Mouse (Mus musculus) kidney, adult 2 months (tissue): ENCODE data around the gene Sowahd. TPM values are rescaled to one million over a fixed set of nuclear protein-coding genes. Genes with fewer than 3 reads are reported as not detected.

Source experiments
- DNase-seq: peaks from one replicate; pipeline ENCODE4 v3.0.0; 2021
- H3K27ac ChIP-seq: fragments of 200-500 bp; 2 replicates; pipeline ENCODE4 v1.5.1; 2012; ENCODE audit warnings: low read depth, low read length, control low read depth, inconsistent platforms; ENCODE audit not compliant: insufficient read depth
- H3K27me3 ChIP-seq: fragments of 200-500 bp; replicated peaks from 2 replicates; pipeline ENCODE4 v1.6.1; 2012; ENCODE audit warnings: mild to moderate bottlenecking, moderate library complexity, low read length, inconsistent platforms; ENCODE audit not compliant: control insufficient read depth, insufficient read depth
- H3K36me3 ChIP-seq: fragments of 200-500 bp; 2 replicates; pipeline ENCODE4 v1.6.1; 2012; ENCODE audit warnings: mild to moderate bottlenecking, moderate library complexity, low read length, inconsistent platforms; ENCODE audit not compliant: control insufficient read depth, insufficient read depth
- H3K4me1 ChIP-seq: fragments of 200-500 bp; 2 replicates; pipeline ENCODE4 v1.6.1; 2011; ENCODE audit warnings: low read length; ENCODE audit not compliant: control insufficient read depth, insufficient read depth
- H3K4me3 ChIP-seq: fragments of 200-500 bp; 2 replicates; pipeline ENCODE4 v1.5.1; 2011; ENCODE audit warnings: mild to moderate bottlenecking, low read depth, low read length, control low read depth; ENCODE audit not compliant: insufficient read depth
- CTCF ChIP-seq: fragments of 200-500 bp; conservative IDR thresholded peaks from 2 replicates; pipeline ENCODE4 v1.5.1; 2011; ENCODE audit warnings: low read depth, mild to moderate bottlenecking, control low read depth, low read length, moderate library complexity, mixed read lengths; ENCODE audit not compliant: insufficient read depth, insufficient read length
- POLR2A ChIP-seq: fragments of 200-500 bp; IDR thresholded peaks from one replicate; pipeline ENCODE4 v1.6.1; 2011; ENCODE audit warnings: low read depth, low read length, control low read depth
- WGBS: fragments of 180-500 bp; shearing (Covaris S2); methylation state at CpG from one replicate; pipeline ENCODE4 v1.1.7; 2018; 5-methylcytosine and 5-hydroxymethylcytosine counted together
- polyA plus RNA-seq: library from polyadenylated mRNA; depleted of rRNA; stranded (reverse); fragments of >200 nt; gene quantifications from 2 replicates; pipeline ENCODE4 v1.2.3, GENCODE M21; 2012

Sowahd gene
- polyA plus RNA-seq, 1 experiment: 0.22 TPM

- Histone ChIP-seq H3K4me1 (peaks cover 10% of the 10 kb centered on the region; the same call in 1 of the 2 replicates), H3K27me3 (no peaks in the 10 kb centered on the region), H3K4me3 (no peak overlapping the region), H3K36me3 (no peaks in the 10 kb centered on the region; the same call in 1 of the 2 replicates), H3K27ac (no peak overlapping the region)
- WGBS: 70% methylated on average over 6 of the region's 6 CpGs
- no peak for TF ChIP-seq POLR2A
- no peak for TF ChIP-seq CTCF
- no peak for DNase-seq
These were observed 32.5 kb downstream of the Sowahd start for GRCm38 (mm10) chrX:37081194-37081593.

- TF ChIP-seq POLR2A: no peak
- DNase-seq: peak; percentile 6
- peak overlapping the region; percentile 60; the same call in 1 of the 2 replicates for H3K27ac ChIP-seq
- WGBS: 0% methylated on average over 19 of the region's 19 CpGs
- no peaks in the 10 kb centered on the region; the same call in 1 of the 2 replicates for H3K36me3 ChIP-seq
- no peaks in the 10 kb centered on the region for H3K27me3 ChIP-seq
- H3K4me1 ChIP-seq: peaks cover 10% of the 10 kb centered on the region; the same call in 1 of the 2 replicates
- peak overlapping the region; percentile 89 for H3K4me3 ChIP-seq
These were observed 35.8 kb downstream of the Sowahd start for GRCm38 (mm10) chrX:37084318-37084926.

- Histone ChIP-seq H3K36me3 (no peaks in the 10 kb centered on the region; the same call in 1 of the 2 replicates), H3K27me3 (no peaks in the 10 kb centered on the region), H3K4me3 (peak within 1 kb of the TSS; percentile 89), H3K27ac (peak within 1 kb of the TSS; percentile 93), H3K4me1 (peaks cover 10% of the 10 kb centered on the region; the same call in 1 of the 2 replicates)
- DNase-seq: peak; percentile 93
- WGBS: under 1% methylated on average over 37 of the region's 38 CpGs
- TF ChIP-seq CTCF (no peak), POLR2A (peak; percentile 60)
These were observed 36.4 kb downstream of the Sowahd start, which contains the start of gene Rpl39 for GRCm38 (mm10) chrX:37084927-37085660. Gene Rpl39, minus strand, starts transcription at chrX:37085402.

GRCm38 (mm10) chrX:37085665-37086064 lies 37.0 kb downstream of the Sowahd start:
- H3K27ac ChIP-seq: peak overlapping the region; percentile 93

GRCm38 (mm10) chrX:37088778-37089177 lies 40.1 kb downstream of the Sowahd start:
- 92% methylated on average over 1 of the region's 1 CpGs for WGBS
- no peak overlapping the region for H3K4me3 ChIP-seq
- DNase-seq: no peak
- no peaks in the 10 kb centered on the region for H3K36me3 ChIP-seq
- no peak overlapping the region for H3K27ac ChIP-seq
- peaks cover 5% of the 10 kb centered on the region; the same call in 1 of the 2 replicates for H3K4me1 ChIP-seq
- no peak for TF ChIP-seq CTCF
- TF ChIP-seq POLR2A: no peak
- H3K27me3 ChIP-seq: no peaks in the 10 kb centered on the region

More at GRCm38 (mm10) chrX:37085665-37086064, 37.0 kb downstream of the Sowahd start:
- TF ChIP-seq CTCF (no peak), POLR2A (no peak)
- no peaks in the 10 kb centered on the region; the same call in 1 of the 2 replicates for H3K36me3 ChIP-seq
- peak overlapping the region; percentile 89 for H3K4me3 ChIP-seq
- H3K27me3 ChIP-seq: no peaks in the 10 kb centered on the region
- 4% methylated on average over 9 of the region's 9 CpGs for WGBS
- peaks cover 10% of the 10 kb centered on the region; the same call in 1 of the 2 replicates for H3K4me1 ChIP-seq
- no peak for DNase-seq

GRCm38 (mm10) chrX:37091457-37091856 lies 42.8 kb downstream of the Sowahd start:
- WGBS: 56% methylated on average over 3 of the region's 3 CpGs
- TF ChIP-seq CTCF (no peak), POLR2A (no peak)
- no peak overlapping the region for H3K27ac ChIP-seq
- no peaks in the 10 kb centered on the region for H3K4me1 ChIP-seq
- no peak for DNase-seq
- no peaks in the 10 kb centered on the region for H3K27me3 ChIP-seq
- no peak overlapping the region for H3K4me3 ChIP-seq
- H3K36me3 ChIP-seq: no peaks in the 10 kb centered on the region

- Histone ChIP-seq H3K4me3 (no peak overlapping the region), H3K27me3 (no peaks in the 10 kb centered on the region), H3K4me1 (no peaks in the 10 kb centered on the region), H3K36me3 (no peaks in the 10 kb centered on the region), H3K27ac (no peak overlapping the region)
- 94% methylated on average over 11 of the region's 11 CpGs for WGBS
- no peak for DNase-seq
- TF ChIP-seq POLR2A (no peak), CTCF (no peak)
These were observed 46.6 kb downstream of the Sowahd start for GRCm38 (mm10) chrX:37095106-37095768.
